Mouse (Mus musculus): ENCODE data around the gene Rex1bd.
A peak's percentile ranks its signal among the peaks of the same experiment; 100 is the strongest.

Rex1bd gene

GRCm38 (mm10) chr8:70476333-70477268 is 30.0 kb downstream of the Rex1bd start, which contains the start of gene Klhl26:
TSS of gene Klhl26 (minus strand) at chr8:70476968.
- DNase-seq: peak; percentile 98 to 99

GRCm38 (mm10) chr8:70471856-70472255 is 34.7 kb downstream of the Rex1bd start:
- no peak for DNase-seq

GRCm38 (mm10) chr8:70469938-70470337 is 36.6 kb downstream of the Rex1bd start:
- no peak for DNase-seq

GRCm38 (mm10) chr8:70469295-70469916 is 37.1 kb downstream of the Rex1bd start:
- DNase-seq: no peak

- DNase-seq: no peak
These were observed 37.8 kb downstream of the Rex1bd start for GRCm38 (mm10) chr8:70468733-70469132.

GRCm38 (mm10) chr8:70467907-70468306 is 38.6 kb downstream of the Rex1bd start:
- DNase-seq: no peak

- DNase-seq: peak in 1 of 2 experiments; percentile 12
These were observed 39.3 kb downstream of the Rex1bd start for GRCm38 (mm10) chr8:70467229-70467725.

- peak; percentile 57 to 66 for DNase-seq
These were observed 39.8 kb downstream of the Rex1bd start for GRCm38 (mm10) chr8:70466771-70467170.

GRCm38 (mm10) chr8:70466305-70466704 is 40.2 kb downstream of the Rex1bd start:
- DNase-seq: no peak

- no peak for DNase-seq
These were observed 40.9 kb downstream of the Rex1bd start for GRCm38 (mm10) chr8:70465701-70466100.

GRCm38 (mm10) chr8:70464162-70464561 is 42.4 kb downstream of the Rex1bd start:
- no peak for DNase-seq

GRCm38 (mm10) chr8:70463306-70463705 is 43.2 kb downstream of the Rex1bd start:
- DNase-seq: no peak

- no peak for DNase-seq
These were observed 44.1 kb downstream of the Rex1bd start for GRCm38 (mm10) chr8:70462516-70462813.

GRCm38 (mm10) chr8:70461765-70462515 is 44.6 kb downstream of the Rex1bd start:
- no peak for DNase-seq

GRCm38 (mm10) chr8:70460606-70461005 is 45.9 kb downstream of the Rex1bd start:
- no peak for DNase-seq

- DNase-seq: no peak
These were observed 46.4 kb downstream of the Rex1bd start for GRCm38 (mm10) chr8:70460199-70460598.

- DNase-seq: no peak
These were observed 46.9 kb downstream of the Rex1bd start for GRCm38 (mm10) chr8:70459636-70460035.

GRCm38 (mm10) chr8:70458462-70458861 is 48.1 kb downstream of the Rex1bd start:
- DNase-seq: no peak

- no peak for DNase-seq
These were observed 48.7 kb downstream of the Rex1bd start for GRCm38 (mm10) chr8:70457882-70458281.

GRCm38 (mm10) chr8:70456996-70457395 is 49.6 kb downstream of the Rex1bd start:
- no peak for DNase-seq
